Mouse (Mus musculus) neural tube, embryonic 11.5 days (tissue): Measurements from ENCODE around the gene Cadps. TPM values are rescaled to one million over a fixed set of nuclear protein-coding genes. Genes with fewer than 3 reads are reported as not detected.
A peak's percentile ranks its signal among the peaks of the same experiment; 100 is the strongest.

Experiments used
- ATAC-seq: fragments of 200-750 bp; cut with Nextera tagmentation; 2 replicates; pipeline ENCODE4 v1.8.0; 2017; ENCODE audit warnings: moderate number of reproducible peaks, mild to moderate bottlenecking, moderate TSS enrichment, moderate library complexity; ENCODE audit not compliant: insufficient read depth, low FRiP score, low TSS enrichment
- DNase-seq: peaks from one replicate; pipeline ENCODE4 v3.0.0-alpha.2; 2015; ENCODE audit warnings: low spot score
- H3K27ac ChIP-seq: fragments of 300-500 bp; sonication (generic); 2 replicates; pipeline ENCODE4 v1.5.1; 2014; ENCODE audit warnings: low read depth, mild to moderate bottlenecking, low read length
- H3K27me3 ChIP-seq: fragments of 300-500 bp; sonication (generic); 2 replicates; pipeline ENCODE4 v1.6.1; 2014; ENCODE audit warnings: mild to moderate bottlenecking, low read length, mixed read lengths; ENCODE audit not compliant: control insufficient read depth, insufficient read depth
- H3K36me3 ChIP-seq: fragments of 300-500 bp; sonication (generic); 2 replicates; pipeline ENCODE4 v1.6.1; 2014; ENCODE audit warnings: mild to moderate bottlenecking, low read length, moderate library complexity, mixed read lengths; ENCODE audit not compliant: control insufficient read depth, insufficient read depth
- H3K4me1 ChIP-seq: fragments of 300-500 bp; sonication (generic); 2 replicates; pipeline ENCODE4 v1.6.1; 2014; ENCODE audit warnings: low read length, mixed read lengths; ENCODE audit not compliant: control insufficient read depth, insufficient read depth
- H3K4me2 ChIP-seq: fragments of 300-500 bp; sonication (generic); 2 replicates; pipeline ENCODE4 v1.6.1; 2014; ENCODE audit warnings: low read depth, mild to moderate bottlenecking, moderate library complexity
- H3K4me3 ChIP-seq: fragments of 300-500 bp; sonication (generic); 2 replicates; pipeline ENCODE4 v1.5.1; 2014; ENCODE audit warnings: low read depth, low read length
- H3K9ac ChIP-seq: fragments of 300-500 bp; sonication (generic); 2 replicates; pipeline ENCODE4 v1.6.1; 2014; ENCODE audit warnings: mild to moderate bottlenecking, low read length
- H3K9me3 ChIP-seq: fragments of 300-500 bp; sonication (generic); 2 replicates; pipeline ENCODE4 v1.6.1; 2016; ENCODE audit warnings: low read length; ENCODE audit not compliant: control insufficient read depth
- WGBS: fragments of 180-500 bp; shearing (Covaris S2); extraction: QIAGEN DNeasy Blood & Tissue Kit; methylation state at CpG from one replicate; pipeline ENCODE4 v1.1.7; 2014; 5-methylcytosine and 5-hydroxymethylcytosine counted together
- polyA plus RNA-seq: library from polyadenylated mRNA; unstranded; fragments of >200 nt; fragmentation: Nextera tagmentation; extraction: Ambion mirVana; gene quantifications from 2 replicates; pipeline ENCODE4 v1.2.1, GENCODE M21; 2014

Cadps gene
- polyA plus RNA-seq, 1 experiment from 2014 or later: 30.0 TPM

- Histone ChIP-seq H3K27ac (no peak overlapping the region), H3K27me3 (no peaks in the 10 kb centered on the region), H3K4me3 (no peak overlapping the region), H3K36me3 (no peaks in the 10 kb centered on the region), H3K4me1 (no peaks in the 10 kb centered on the region), H3K4me2 (no peak overlapping the region), H3K9me3 (no peaks in the 10 kb centered on the region), H3K9ac (no peak overlapping the region)
- ATAC-seq: no peak
- 82% methylated on average over 7 of the region's 7 CpGs for WGBS
- DNase-seq: no peak
These were observed 185.6 kb downstream of the Cadps start for GRCm38 (mm10) chr14:12637121-12637754.

GRCm38 (mm10) chr14:12624256-12625130 is 198.4 kb downstream of the Cadps start:
- DNase-seq (no peak), ATAC-seq (no peak)
- 84% methylated on average over 11 of the region's 11 CpGs for WGBS
- Histone ChIP-seq H3K36me3 (no peaks in the 10 kb centered on the region), H3K4me3 (no peak overlapping the region), H3K4me1 (no peaks in the 10 kb centered on the region), H3K4me2 (no peak overlapping the region), H3K27me3 (no peaks in the 10 kb centered on the region), H3K9ac (no peak overlapping the region), H3K9me3 (no peaks in the 10 kb centered on the region), H3K27ac (no peak overlapping the region)

GRCm38 (mm10) chr14:12607025-12607424 is 215.9 kb downstream of the Cadps start:
- Histone ChIP-seq H3K4me2 (no peak overlapping the region), H3K27ac (no peak overlapping the region), H3K9ac (no peak overlapping the region), H3K9me3 (no peaks in the 10 kb centered on the region), H3K4me1 (no peaks in the 10 kb centered on the region), H3K36me3 (no peaks in the 10 kb centered on the region), H3K4me3 (no peak overlapping the region), H3K27me3 (no peaks in the 10 kb centered on the region)
- 84% methylated on average over 4 of the region's 4 CpGs for WGBS
- DNase-seq: no peak
- ATAC-seq: no peak

GRCm38 (mm10) chr14:12606202-12606601 is 216.7 kb downstream of the Cadps start:
- WGBS: 82% methylated on average over 4 of the region's 4 CpGs
- DNase-seq: no peak

GRCm38 (mm10) chr14:12602080-12602479 is 220.8 kb downstream of the Cadps start:
- no peak for ATAC-seq

More at GRCm38 (mm10) chr14:12606202-12606601, 216.7 kb downstream of the Cadps start:
- no peak overlapping the region for H3K4me2 ChIP-seq
- no peaks in the 10 kb centered on the region for H3K9me3 ChIP-seq
- H3K9ac ChIP-seq: no peak overlapping the region
- no peaks in the 10 kb centered on the region for H3K27me3 ChIP-seq
- no peaks in the 10 kb centered on the region for H3K4me1 ChIP-seq
- ATAC-seq: no peak
- no peak overlapping the region for H3K27ac ChIP-seq
- no peak overlapping the region for H3K4me3 ChIP-seq
- H3K36me3 ChIP-seq: no peaks in the 10 kb centered on the region

GRCm38 (mm10) chr14:12595326-12595725 is 227.6 kb downstream of the Cadps start:
- DNase-seq: no peak

More at GRCm38 (mm10) chr14:12602080-12602479, 220.8 kb downstream of the Cadps start:
- H3K27me3 ChIP-seq: no peaks in the 10 kb centered on the region
- no peak overlapping the region for H3K9ac ChIP-seq
- no peak overlapping the region for H3K27ac ChIP-seq
- no peaks in the 10 kb centered on the region for H3K36me3 ChIP-seq
- no peak overlapping the region for H3K4me2 ChIP-seq
- H3K4me3 ChIP-seq: no peak overlapping the region
- H3K9me3 ChIP-seq: no peaks in the 10 kb centered on the region
- no peak for DNase-seq
- WGBS: 78% methylated on average over 2 of the region's 2 CpGs
- H3K4me1 ChIP-seq: no peaks in the 10 kb centered on the region

GRCm38 (mm10) chr14:12592472-12593075 is 230.3 kb downstream of the Cadps start:
- no peak for DNase-seq
- ATAC-seq: no peak
- Histone ChIP-seq H3K36me3 (no peaks in the 10 kb centered on the region), H3K27me3 (no peaks in the 10 kb centered on the region), H3K4me3 (no peak overlapping the region), H3K4me1 (no peaks in the 10 kb centered on the region), H3K27ac (no peak overlapping the region), H3K9me3 (no peaks in the 10 kb centered on the region), H3K9ac (no peak overlapping the region), H3K4me2 (no peak overlapping the region)
- WGBS: 85% methylated on average over 5 of the region's 5 CpGs

More at GRCm38 (mm10) chr14:12595326-12595725, 227.6 kb downstream of the Cadps start:
- H3K4me1 ChIP-seq: no peaks in the 10 kb centered on the region
- peak; percentile 31; the same call in 1 of the 2 replicates for ATAC-seq
- no peaks in the 10 kb centered on the region for H3K27me3 ChIP-seq
- H3K4me3 ChIP-seq: no peak overlapping the region
- H3K9me3 ChIP-seq: no peaks in the 10 kb centered on the region
- H3K27ac ChIP-seq: no peak overlapping the region
- 47% methylated on average over 4 of the region's 4 CpGs for WGBS
- H3K9ac ChIP-seq: no peak overlapping the region
- H3K36me3 ChIP-seq: no peaks in the 10 kb centered on the region
- H3K4me2 ChIP-seq: no peak overlapping the region

- Histone ChIP-seq H3K4me2 (no peak overlapping the region), H3K27me3 (no peaks in the 10 kb centered on the region), H3K36me3 (no peaks in the 10 kb centered on the region), H3K27ac (no peak overlapping the region), H3K4me3 (no peak overlapping the region), H3K9ac (no peak overlapping the region), H3K4me1 (no peaks in the 10 kb centered on the region), H3K9me3 (no peaks in the 10 kb centered on the region)
- DNase-seq (no peak), ATAC-seq (no peak)
These were observed 231.1 kb downstream of the Cadps start for GRCm38 (mm10) chr14:12591829-12592228.
